Mouse (Mus musculus) right cerebral cortex, adult 18-20 months (tissue): ENCODE data around the gene Ccdc82.

Experiments
- DNase-seq: peaks from one replicate; pipeline ENCODE4 v3.0.0; 2022; ENCODE audit warnings: mixed read lengths

The Ccdc82 gene

GRCm38 (mm10) chr9:13246815-13247638 lies at the start of gene Ccdc82:
Gene Ccdc82 (plus strand): TSS chr9:13246955.
- DNase-seq: peak; percentile 87

- DNase-seq: no peak
These were observed 46.7 kb upstream of the Ccdc82 start for GRCm38 (mm10) chr9:13200079-13200478.

- DNase-seq: no peak
These were observed 43.6 kb upstream of the Ccdc82 start for GRCm38 (mm10) chr9:13203109-13203508.

- DNase-seq: no peak
These were observed 43.1 kb upstream of the Ccdc82 start for GRCm38 (mm10) chr9:13203681-13204080.

GRCm38 (mm10) chr9:13206369-13206768 lies 40.4 kb upstream of the Ccdc82 start:
- no peak for DNase-seq

GRCm38 (mm10) chr9:13225872-13226271 lies 20.9 kb upstream of the Ccdc82 start:
- no peak for DNase-seq

- DNase-seq: no peak
These were observed 16.2 kb upstream of the Ccdc82 start for GRCm38 (mm10) chr9:13230553-13230952.

GRCm38 (mm10) chr9:13231545-13232216 lies 15.1 kb upstream of the Ccdc82 start:
- DNase-seq: no peak

GRCm38 (mm10) chr9:13242321-13242720 lies 4.4 kb upstream of the Ccdc82 start:
- no peak for DNase-seq

GRCm38 (mm10) chr9:13245481-13245880 lies 1.3 kb upstream of the Ccdc82 start, which contains the start of gene Jrkl:
Gene Jrkl (minus strand): TSS chr9:13245829.
- DNase-seq: peak; percentile 26

GRCm38 (mm10) chr9:13248104-13248503 lies 1.3 kb downstream of the Ccdc82 start:
- DNase-seq: no peak

GRCm38 (mm10) chr9:13251251-13251650 lies 4.5 kb downstream of the Ccdc82 start:
- no peak for DNase-seq

- DNase-seq: no peak
These were observed 10.0 kb downstream of the Ccdc82 start for GRCm38 (mm10) chr9:13256726-13257125.

- DNase-seq: no peak
These were observed 11.4 kb downstream of the Ccdc82 start for GRCm38 (mm10) chr9:13258173-13258572.

- no peak for DNase-seq
These were observed 14.2 kb downstream of the Ccdc82 start for GRCm38 (mm10) chr9:13260980-13261379.

GRCm38 (mm10) chr9:13273219-13273618 lies 26.5 kb downstream of the Ccdc82 start:
- no peak for DNase-seq

- DNase-seq: no peak
These were observed 40.7 kb downstream of the Ccdc82 start for GRCm38 (mm10) chr9:13287482-13287881.

- peak; percentile 92 for DNase-seq
These were observed 49.7 kb downstream of the Ccdc82 start for GRCm38 (mm10) chr9:13296274-13297121.

- DNase-seq: no peak
These were observed 50.4 kb downstream of the Ccdc82 start for GRCm38 (mm10) chr9:13297122-13297667.

- DNase-seq: peak; percentile 32
These were observed 51.1 kb downstream of the Ccdc82 start, which contains the start of gene Maml2 for GRCm38 (mm10) chr9:13297668-13298512. Gene Maml2 (plus strand): TSS chr9:13297957.

- no peak for DNase-seq
These were observed 51.7 kb downstream of the Ccdc82 start for GRCm38 (mm10) chr9:13298513-13298878.

GRCm38 (mm10) chr9:13299190-13299589 lies 52.4 kb downstream of the Ccdc82 start:
- peak; percentile 39 for DNase-seq
